Mouse (Mus musculus): ENCODE measurements around the gene Tmc2. TPM values are rescaled to one million over a fixed set of nuclear protein-coding genes. Genes with fewer than 3 reads are reported as not detected.

Tmc2 gene
- polyA plus RNA-seq, 1 experiment from 2014 or later, result not detected

- TF ChIP-seq CTCF (IDR thresholded peaks at IDR 0.05; ENCODE audit: low read depth) (no peak), EP300 (optimal IDR thresholded peaks at IDR 0.05) (no peak)
- H3K9ac ChIP-seq (ENCODE audit: low read length), result peak overlapping the region; percentile 86
- no peaks in the 10 kb centered on the region for H3K27me3 ChIP-seq (ENCODE audit: control insufficient read depth, insufficient read depth, low read length)
- peaks cover 19% of the 10 kb centered on the region for H3K36me3 ChIP-seq (ENCODE audit: control insufficient read depth, insufficient read depth, low read length)
- no peaks in the 10 kb centered on the region for H3K9me3 ChIP-seq (ENCODE audit: control insufficient read depth, low read length)
- peak overlapping the region; percentile 81 for H3K4me2 ChIP-seq (replicated peaks; ENCODE audit: low read depth)
- peaks cover 7% of the 10 kb centered on the region; the same call in 1 of the 2 replicates for H3K4me1 ChIP-seq (replicated peaks; ENCODE audit: control insufficient read depth, insufficient read depth)
- DNase-seq (ENCODE audit: low spot score) (no peak), ATAC-seq (ENCODE audit: low FRiP score, low TSS enrichment) (no peak)
- H3K4me3 ChIP-seq (ENCODE audit: low read depth, low read length), result peak overlapping the region; percentile 83
- no peak overlapping the region for H3K27ac ChIP-seq (replicated peaks)
- 1% methylated on average over 10 of the region's 10 CpGs for WGBS
Measured at GRCm38 (mm10) chr2:130274862-130275261, 79.9 kb downstream of the Tmc2 start.

GRCm38 (mm10) chr2:130275649-130276048 lies 80.7 kb downstream of the Tmc2 start:
- H3K27ac ChIP-seq (replicated peaks), result no peak overlapping the region
- H3K9ac ChIP-seq (ENCODE audit: low read length), result no peak overlapping the region
- 37% methylated on average over 6 of the region's 6 CpGs for WGBS
- H3K36me3 ChIP-seq (ENCODE audit: control insufficient read depth, insufficient read depth, low read length), result peaks cover 20% of the 10 kb centered on the region
- peak; percentile 80 for TF ChIP-seq CTCF (IDR thresholded peaks at IDR 0.05; ENCODE audit: low read depth)
- no peak for TF ChIP-seq EP300 (optimal IDR thresholded peaks at IDR 0.05)
- no peaks in the 10 kb centered on the region for H3K9me3 ChIP-seq (ENCODE audit: control insufficient read depth, low read length)
- ATAC-seq (ENCODE audit: low FRiP score, low TSS enrichment) (no peak), DNase-seq (ENCODE audit: low spot score) (peak; percentile 77)
- H3K27me3 ChIP-seq (ENCODE audit: control insufficient read depth, insufficient read depth, low read length), result no peaks in the 10 kb centered on the region
- peak overlapping the region; percentile 81 for H3K4me2 ChIP-seq (replicated peaks; ENCODE audit: low read depth)
- H3K4me3 ChIP-seq (ENCODE audit: low read depth, low read length), result no peak overlapping the region
- peaks cover 7% of the 10 kb centered on the region; the same call in 1 of the 2 replicates for H3K4me1 ChIP-seq (replicated peaks; ENCODE audit: control insufficient read depth, insufficient read depth)

- Histone ChIP-seq H3K9ac (ENCODE audit: low read length) (no peak overlapping the region), H3K4me2 (replicated peaks; ENCODE audit: low read depth) (no peak overlapping the region), H3K27ac (replicated peaks) (no peak overlapping the region), H3K36me3 (ENCODE audit: control insufficient read depth, insufficient read depth, low read length) (peaks cover 25% of the 10 kb centered on the region), H3K27me3 (ENCODE audit: control insufficient read depth, insufficient read depth, low read length) (no peaks in the 10 kb centered on the region), H3K4me3 (ENCODE audit: low read depth, low read length) (no peak overlapping the region), H3K9me3 (ENCODE audit: control insufficient read depth, low read length) (no peaks in the 10 kb centered on the region), H3K4me1 (replicated peaks; ENCODE audit: control insufficient read depth, insufficient read depth) (peaks cover 9% of the 10 kb centered on the region; the same call in 1 of the 2 replicates)
- DNase-seq (ENCODE audit: low spot score) (no peak), ATAC-seq (ENCODE audit: low FRiP score, low TSS enrichment) (no peak)
- 40% methylated on average over 8 of the region's 8 CpGs for WGBS
- no peak for TF ChIP-seq CTCF (IDR thresholded peaks at IDR 0.05; ENCODE audit: low read depth)
- TF ChIP-seq EP300 (optimal IDR thresholded peaks at IDR 0.05), result no peak
Measured at GRCm38 (mm10) chr2:130279600-130280091, 84.7 kb downstream of the Tmc2 start.

- no peaks in the 10 kb centered on the region for H3K9me3 ChIP-seq (ENCODE audit: control insufficient read depth, low read length)
- H3K4me2 ChIP-seq (replicated peaks; ENCODE audit: low read depth), result no peak overlapping the region
- no peak overlapping the region for H3K27ac ChIP-seq (replicated peaks)
- H3K9ac ChIP-seq (ENCODE audit: low read length), result no peak overlapping the region
- peaks cover 25% of the 10 kb centered on the region for H3K36me3 ChIP-seq (ENCODE audit: control insufficient read depth, insufficient read depth, low read length)
- no peaks in the 10 kb centered on the region for H3K27me3 ChIP-seq (ENCODE audit: control insufficient read depth, insufficient read depth, low read length)
- no peak overlapping the region for H3K4me3 ChIP-seq (ENCODE audit: low read depth, low read length)
- TF ChIP-seq EP300 (optimal IDR thresholded peaks at IDR 0.05) (no peak), CTCF (IDR thresholded peaks at IDR 0.05; ENCODE audit: low read depth) (no peak)
- 58% methylated on average over 7 of the region's 7 CpGs for WGBS
- ATAC-seq (ENCODE audit: low FRiP score, low TSS enrichment), result no peak
- no peak for DNase-seq (ENCODE audit: low spot score)
- H3K4me1 ChIP-seq (replicated peaks; ENCODE audit: control insufficient read depth, insufficient read depth), result peaks cover 8% of the 10 kb centered on the region; the same call in 1 of the 2 replicates
Measured at GRCm38 (mm10) chr2:130280224-130280623, 85.2 kb downstream of the Tmc2 start.

GRCm38 (mm10) chr2:130280818-130281217 lies 85.8 kb downstream of the Tmc2 start:
- H3K9me3 ChIP-seq (ENCODE audit: control insufficient read depth, low read length), result no peaks in the 10 kb centered on the region
- WGBS, result 66% methylated on average over 4 of the region's 4 CpGs
- peaks cover 5% of the 10 kb centered on the region; the same call in 1 of the 2 replicates for H3K4me1 ChIP-seq (replicated peaks; ENCODE audit: control insufficient read depth, insufficient read depth)
- H3K27ac ChIP-seq (replicated peaks), result no peak overlapping the region
- ATAC-seq (ENCODE audit: low FRiP score, low TSS enrichment) (no peak), DNase-seq (ENCODE audit: low spot score) (no peak)
- no peak overlapping the region for H3K9ac ChIP-seq (ENCODE audit: low read length)
- peaks cover 25% of the 10 kb centered on the region for H3K36me3 ChIP-seq (ENCODE audit: control insufficient read depth, insufficient read depth, low read length)
- H3K4me3 ChIP-seq (ENCODE audit: low read depth, low read length), result no peak overlapping the region
- no peak for TF ChIP-seq EP300 (optimal IDR thresholded peaks at IDR 0.05)
- TF ChIP-seq CTCF (IDR thresholded peaks at IDR 0.05; ENCODE audit: low read depth), result no peak
- H3K27me3 ChIP-seq (ENCODE audit: control insufficient read depth, insufficient read depth, low read length), result no peaks in the 10 kb centered on the region
- H3K4me2 ChIP-seq (replicated peaks; ENCODE audit: low read depth), result no peak overlapping the region

- DNase-seq (ENCODE audit: low spot score), result peak; percentile 93
- Histone ChIP-seq H3K4me3 (ENCODE audit: low read depth, low read length) (peak within 1 kb of the TSS; percentile 89), H3K4me1 (replicated peaks; ENCODE audit: control insufficient read depth, insufficient read depth) (peaks cover 5% of the 10 kb centered on the region; the same call in 1 of the 2 replicates), H3K27ac (replicated peaks) (peak within 1 kb of the TSS; percentile 83), H3K27me3 (ENCODE audit: control insufficient read depth, insufficient read depth, low read length) (no peaks in the 10 kb centered on the region), H3K36me3 (ENCODE audit: control insufficient read depth, insufficient read depth, low read length) (peaks cover 14% of the 10 kb centered on the region), H3K4me2 (replicated peaks; ENCODE audit: low read depth) (peak within 1 kb of the TSS; percentile 89), H3K9me3 (ENCODE audit: control insufficient read depth, low read length) (no peaks in the 10 kb centered on the region), H3K9ac (ENCODE audit: low read length) (peak within 1 kb of the TSS; percentile 86)
- peak; percentile 92 for ATAC-seq (ENCODE audit: low FRiP score, low TSS enrichment)
- no peak for TF ChIP-seq EP300 (optimal IDR thresholded peaks at IDR 0.05)
- TF ChIP-seq CTCF (IDR thresholded peaks at IDR 0.05; ENCODE audit: low read depth), result no peak
- WGBS, result under 1% methylated on average over 51 of the region's 51 CpGs
Measured at GRCm38 (mm10) chr2:130283854-130284654, 89.1 kb downstream of the Tmc2 start, which contains the start of gene Idh3b. Idh3b (minus strand) TSS chr2:130284547.

Data from stomach, postnatal 0 days (tissue).